Mouse (Mus musculus): ENCODE measurements at regions not wholly inside any gene's neighbourhood (a gene's known extent, or its start where the extent isn't known, plus 50 kb on each side); places are given as distances from the start of the nearest gene placed in this dataset.

- H3K27me3 ChIP-seq (ENCODE audit: control insufficient read depth, insufficient read depth, low read length), result no peaks in the 10 kb centered on the region
- H3K4me1 ChIP-seq (ENCODE audit: control insufficient read depth, insufficient read depth, low read length), result no peaks in the 10 kb centered on the region
- H3K27ac ChIP-seq (ENCODE audit: low read length), result no peak overlapping the region
- H3K36me3 ChIP-seq (ENCODE audit: control insufficient read depth, insufficient read depth, low read length), result no peaks in the 10 kb centered on the region
- no peaks in the 10 kb centered on the region for H3K9me3 ChIP-seq (ENCODE audit: control insufficient read depth, low read depth, low read length)
- no peak overlapping the region for H3K4me2 ChIP-seq (replicated peaks; ENCODE audit: low read depth, low read length)
- no peak for ATAC-seq (ENCODE audit: insufficient number of reproducible peaks, insufficient read depth, low FRiP score, low read depth)
- H3K9ac ChIP-seq (replicated peaks; ENCODE audit: low read depth, low read length), result no peak overlapping the region
- WGBS, result 79% methylated on average over 3 of the region's 3 CpGs
- no peak overlapping the region for H3K4me3 ChIP-seq (ENCODE audit: low read depth, low read length)
Observed at GRCm38 (mm10) chr9:33240914-33241635, 605.1 kb downstream of the Ets1 start.

- H3K27ac ChIP-seq (ENCODE audit: low read length), result no peak overlapping the region
- no peaks in the 10 kb centered on the region for H3K4me1 ChIP-seq (ENCODE audit: control insufficient read depth, insufficient read depth, low read length)
- no peaks in the 10 kb centered on the region for H3K36me3 ChIP-seq (ENCODE audit: control insufficient read depth, insufficient read depth, low read length)
- no peak overlapping the region for H3K9ac ChIP-seq (replicated peaks; ENCODE audit: low read depth, low read length)
- 44% methylated on average over 2 of the region's 2 CpGs for WGBS
- no peak for ATAC-seq (ENCODE audit: insufficient number of reproducible peaks, insufficient read depth, low FRiP score, low read depth)
- H3K27me3 ChIP-seq (ENCODE audit: control insufficient read depth, insufficient read depth, low read length), result no peaks in the 10 kb centered on the region
- H3K4me2 ChIP-seq (replicated peaks; ENCODE audit: low read depth, low read length), result no peak overlapping the region
- no peaks in the 10 kb centered on the region for H3K9me3 ChIP-seq (ENCODE audit: control insufficient read depth, low read depth, low read length)
- no peak overlapping the region for H3K4me3 ChIP-seq (ENCODE audit: low read depth, low read length)
Observed at GRCm38 (mm10) chr9:33246932-33247331, 610.9 kb downstream of the Ets1 start.

GRCm38 (mm10) chr9:33258241-33258640 is 622.2 kb downstream of the Ets1 start:
- no peaks in the 10 kb centered on the region for H3K27me3 ChIP-seq (ENCODE audit: control insufficient read depth, insufficient read depth, low read length)
- no peaks in the 10 kb centered on the region for H3K9me3 ChIP-seq (ENCODE audit: control insufficient read depth, low read depth, low read length)
- H3K36me3 ChIP-seq (ENCODE audit: control insufficient read depth, insufficient read depth, low read length), result no peaks in the 10 kb centered on the region
- H3K27ac ChIP-seq (ENCODE audit: low read length), result no peak overlapping the region
- ATAC-seq (ENCODE audit: insufficient number of reproducible peaks, insufficient read depth, low FRiP score, low read depth), result no peak
- no peak overlapping the region for H3K4me3 ChIP-seq (ENCODE audit: low read depth, low read length)
- 75% methylated on average over 6 of the region's 6 CpGs for WGBS
- no peak overlapping the region for H3K4me2 ChIP-seq (replicated peaks; ENCODE audit: low read depth, low read length)
- no peaks in the 10 kb centered on the region for H3K4me1 ChIP-seq (ENCODE audit: control insufficient read depth, insufficient read depth, low read length)
- H3K9ac ChIP-seq (replicated peaks; ENCODE audit: low read depth, low read length), result no peak overlapping the region

GRCm38 (mm10) chr9:33260171-33260570 is 624.1 kb downstream of the Ets1 start:
- Histone ChIP-seq H3K27ac (ENCODE audit: low read length) (no peak overlapping the region), H3K4me3 (ENCODE audit: low read depth, low read length) (no peak overlapping the region), H3K9ac (replicated peaks; ENCODE audit: low read depth, low read length) (no peak overlapping the region), H3K36me3 (ENCODE audit: control insufficient read depth, insufficient read depth, low read length) (no peaks in the 10 kb centered on the region), H3K9me3 (ENCODE audit: control insufficient read depth, low read depth, low read length) (no peaks in the 10 kb centered on the region), H3K4me1 (ENCODE audit: control insufficient read depth, insufficient read depth, low read length) (no peaks in the 10 kb centered on the region), H3K27me3 (ENCODE audit: control insufficient read depth, insufficient read depth, low read length) (no peaks in the 10 kb centered on the region), H3K4me2 (replicated peaks; ENCODE audit: low read depth, low read length) (no peak overlapping the region)
- 31% methylated on average over 4 of the region's 4 CpGs for WGBS
- peak; percentile 53; the same call in 1 of the 2 replicates for ATAC-seq (ENCODE audit: insufficient number of reproducible peaks, insufficient read depth, low FRiP score, low read depth)

- WGBS, result 93% methylated on average over 5 of the region's 5 CpGs
- no peak for ATAC-seq (ENCODE audit: insufficient number of reproducible peaks, insufficient read depth, low FRiP score, low read depth)
Observed at GRCm38 (mm10) chr9:33289381-33289780, 653.4 kb downstream of the Ets1 start.

GRCm38 (mm10) chr9:33292116-33292515 is 656.1 kb downstream of the Ets1 start:
- Histone ChIP-seq H3K36me3 (ENCODE audit: control insufficient read depth, insufficient read depth, low read length) (no peaks in the 10 kb centered on the region), H3K27ac (ENCODE audit: low read length) (no peak overlapping the region), H3K27me3 (ENCODE audit: control insufficient read depth, insufficient read depth, low read length) (no peaks in the 10 kb centered on the region), H3K4me2 (replicated peaks; ENCODE audit: low read depth, low read length) (no peak overlapping the region), H3K4me3 (ENCODE audit: low read depth, low read length) (no peak overlapping the region), H3K4me1 (ENCODE audit: control insufficient read depth, insufficient read depth, low read length) (no peaks in the 10 kb centered on the region), H3K9me3 (ENCODE audit: control insufficient read depth, low read depth, low read length) (no peaks in the 10 kb centered on the region), H3K9ac (replicated peaks; ENCODE audit: low read depth, low read length) (no peak overlapping the region)
- ATAC-seq (ENCODE audit: insufficient number of reproducible peaks, insufficient read depth, low FRiP score, low read depth), result no peak

More at GRCm38 (mm10) chr9:33289381-33289780, 653.4 kb downstream of the Ets1 start:
- H3K27ac ChIP-seq (ENCODE audit: low read length), result no peak overlapping the region
- H3K36me3 ChIP-seq (ENCODE audit: control insufficient read depth, insufficient read depth, low read length), result no peaks in the 10 kb centered on the region
- H3K4me1 ChIP-seq (ENCODE audit: control insufficient read depth, insufficient read depth, low read length), result no peaks in the 10 kb centered on the region
- no peaks in the 10 kb centered on the region for H3K9me3 ChIP-seq (ENCODE audit: control insufficient read depth, low read depth, low read length)
- H3K9ac ChIP-seq (replicated peaks; ENCODE audit: low read depth, low read length), result no peak overlapping the region
- H3K4me2 ChIP-seq (replicated peaks; ENCODE audit: low read depth, low read length), result no peak overlapping the region
- H3K27me3 ChIP-seq (ENCODE audit: control insufficient read depth, insufficient read depth, low read length), result no peaks in the 10 kb centered on the region
- no peak overlapping the region for H3K4me3 ChIP-seq (ENCODE audit: low read depth, low read length)

GRCm38 (mm10) chr9:33295925-33296324 is 659.9 kb downstream of the Ets1 start:
- Histone ChIP-seq H3K27ac (ENCODE audit: low read length) (no peak overlapping the region), H3K27me3 (ENCODE audit: control insufficient read depth, insufficient read depth, low read length) (no peaks in the 10 kb centered on the region), H3K9ac (replicated peaks; ENCODE audit: low read depth, low read length) (no peak overlapping the region), H3K36me3 (ENCODE audit: control insufficient read depth, insufficient read depth, low read length) (no peaks in the 10 kb centered on the region), H3K9me3 (ENCODE audit: control insufficient read depth, low read depth, low read length) (no peaks in the 10 kb centered on the region), H3K4me2 (replicated peaks; ENCODE audit: low read depth, low read length) (no peak overlapping the region), H3K4me3 (ENCODE audit: low read depth, low read length) (no peak overlapping the region), H3K4me1 (ENCODE audit: control insufficient read depth, insufficient read depth, low read length) (no peaks in the 10 kb centered on the region)
- no peak for ATAC-seq (ENCODE audit: insufficient number of reproducible peaks, insufficient read depth, low FRiP score, low read depth)
- WGBS, result 24% methylated on average over 2 of the region's 2 CpGs

GRCm38 (mm10) chr9:33319525-33320025 is 683.6 kb downstream of the Ets1 start:
- Histone ChIP-seq H3K4me2 (replicated peaks; ENCODE audit: low read depth, low read length) (no peak overlapping the region), H3K27ac (ENCODE audit: low read length) (no peak overlapping the region), H3K36me3 (ENCODE audit: control insufficient read depth, insufficient read depth, low read length) (no peaks in the 10 kb centered on the region), H3K9ac (replicated peaks; ENCODE audit: low read depth, low read length) (no peak overlapping the region), H3K27me3 (ENCODE audit: control insufficient read depth, insufficient read depth, low read length) (no peaks in the 10 kb centered on the region), H3K9me3 (ENCODE audit: control insufficient read depth, low read depth, low read length) (no peaks in the 10 kb centered on the region), H3K4me3 (ENCODE audit: low read depth, low read length) (no peak overlapping the region), H3K4me1 (ENCODE audit: control insufficient read depth, insufficient read depth, low read length) (no peaks in the 10 kb centered on the region)
- 79% methylated on average over 1 of the region's 1 CpGs for WGBS
- ATAC-seq (ENCODE audit: insufficient number of reproducible peaks, insufficient read depth, low FRiP score, low read depth), result no peak

- Histone ChIP-seq H3K9ac (replicated peaks; ENCODE audit: low read depth, low read length) (no peak overlapping the region), H3K4me2 (replicated peaks; ENCODE audit: low read depth, low read length) (no peak overlapping the region), H3K27ac (ENCODE audit: low read length) (no peak overlapping the region), H3K4me1 (ENCODE audit: control insufficient read depth, insufficient read depth, low read length) (no peaks in the 10 kb centered on the region), H3K4me3 (ENCODE audit: low read depth, low read length) (no peak overlapping the region), H3K36me3 (ENCODE audit: control insufficient read depth, insufficient read depth, low read length) (no peaks in the 10 kb centered on the region), H3K27me3 (ENCODE audit: control insufficient read depth, insufficient read depth, low read length) (no peaks in the 10 kb centered on the region), H3K9me3 (ENCODE audit: control insufficient read depth, low read depth, low read length) (no peaks in the 10 kb centered on the region)
- WGBS, result 55% methylated on average over 2 of the region's 2 CpGs
- no peak for ATAC-seq (ENCODE audit: insufficient number of reproducible peaks, insufficient read depth, low FRiP score, low read depth)
Observed at GRCm38 (mm10) chr9:33327722-33328121, 691.7 kb downstream of the Ets1 start.

Data from stomach, embryonic 14.5 days (tissue).